Mouse (Mus musculus) layer of hippocampus, adult 2 months (tissue): ENCODE measurements around the gene Wdr26. TPM values are rescaled to one million over a fixed set of nuclear protein-coding genes. Genes with fewer than 3 reads are reported as not detected.

Experiments
- DNase-seq, 2 experiments: peaks; one replicate each; pipeline ENCODE4 v3.0.0; 2022; ENCODE audit warnings: low spot score in 2 of 2
- H3K27ac ChIP-seq: fragments of 200-600 bp; 2 replicates; pipeline ENCODE4 v1.8.1; 2022
- H3K4me3 ChIP-seq: fragments of 200-600 bp; 2 replicates; pipeline ENCODE4 v1.8.1; 2022; ENCODE audit warnings: mild to moderate bottlenecking
- CTCF ChIP-seq: fragments of 200-600 bp; conservative IDR thresholded peaks from 2 replicates; pipeline ENCODE4 v1.8.1; 2022; ENCODE audit warnings: antibody characterized with exemption, mild to moderate bottlenecking, moderate library complexity
- total RNA-seq, 2 experiments: library from RNA; stranded (reverse); gene quantifications; 2 replicates each; pipeline ENCODE4 v1.2.3; 2021

The Wdr26 gene
- total RNA-seq, 2 experiments from 2014 or later = 104 to 117 TPM

DNA sequence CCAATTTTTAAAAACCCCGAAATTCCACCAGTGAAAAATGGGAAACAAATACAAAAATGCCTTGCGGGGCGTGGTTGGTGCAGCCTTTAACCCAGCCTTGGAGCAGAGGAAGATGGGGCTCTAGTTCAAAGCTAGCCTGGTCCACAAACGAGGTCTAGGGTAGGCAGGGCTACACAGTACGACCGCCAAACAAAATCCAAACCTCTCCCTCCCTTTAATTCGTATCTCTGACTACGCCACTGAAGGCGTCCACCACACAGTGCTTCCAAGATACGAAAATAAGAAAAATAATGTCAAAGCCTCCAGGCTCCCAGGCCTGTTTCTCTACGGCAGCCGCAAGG lies 68.2 kb downstream of the Wdr26 start:
- no peak for TF ChIP-seq CTCF
- Histone ChIP-seq H3K4me3 (peak overlapping the region; percentile 88), H3K27ac (peak overlapping the region; percentile 87)
- no peak for DNase-seq

DNA sequence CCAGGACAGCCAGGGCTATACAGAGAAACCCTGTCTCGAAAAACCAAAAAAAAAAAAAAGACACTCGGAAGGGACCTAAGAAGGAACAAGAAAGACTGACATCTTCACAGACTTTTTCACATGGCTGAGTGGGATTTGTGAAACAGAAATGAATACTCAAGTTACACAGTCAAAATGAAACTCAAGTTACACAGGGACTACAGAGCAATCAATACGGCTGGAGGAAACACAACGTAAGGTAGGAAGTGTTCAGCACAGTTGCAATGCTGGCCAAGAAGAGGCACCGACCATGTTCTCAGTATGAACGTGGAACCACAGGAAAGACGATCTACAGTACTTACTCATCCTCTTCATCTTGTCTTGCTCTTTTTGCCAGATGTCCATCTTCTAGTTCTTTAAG lies 73.1 kb downstream of the Wdr26 start:
- H3K27ac ChIP-seq = no peak overlapping the region
- TF ChIP-seq CTCF = no peak
- H3K4me3 ChIP-seq = no peak overlapping the region

DNA sequence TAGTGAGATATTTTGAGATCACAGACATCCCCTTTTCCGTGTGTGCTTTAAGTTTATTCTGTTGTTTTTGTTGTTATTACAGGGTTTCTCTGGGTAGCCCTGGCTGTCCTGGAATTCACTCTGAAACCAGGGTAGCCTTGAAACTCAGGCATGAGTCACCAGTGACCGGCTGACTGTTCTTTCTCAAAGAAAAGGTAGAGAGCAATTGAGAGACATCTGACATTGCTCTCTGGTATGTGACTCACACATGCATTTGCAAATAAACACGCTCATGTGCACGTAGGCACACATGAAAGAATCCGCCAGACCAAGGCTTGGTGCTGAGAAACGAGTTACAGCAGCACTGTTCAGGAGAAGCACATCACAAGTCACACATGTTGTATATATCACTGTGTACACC lies 79.9 kb downstream of the Wdr26 start:
- Histone ChIP-seq H3K27ac (no peak overlapping the region), H3K4me3 (no peak overlapping the region)
- DNase-seq = no peak
- TF ChIP-seq CTCF = no peak

More for the DNA sequence above, 73.1 kb downstream of the Wdr26 start:
- DNase-seq = no peak

DNA sequence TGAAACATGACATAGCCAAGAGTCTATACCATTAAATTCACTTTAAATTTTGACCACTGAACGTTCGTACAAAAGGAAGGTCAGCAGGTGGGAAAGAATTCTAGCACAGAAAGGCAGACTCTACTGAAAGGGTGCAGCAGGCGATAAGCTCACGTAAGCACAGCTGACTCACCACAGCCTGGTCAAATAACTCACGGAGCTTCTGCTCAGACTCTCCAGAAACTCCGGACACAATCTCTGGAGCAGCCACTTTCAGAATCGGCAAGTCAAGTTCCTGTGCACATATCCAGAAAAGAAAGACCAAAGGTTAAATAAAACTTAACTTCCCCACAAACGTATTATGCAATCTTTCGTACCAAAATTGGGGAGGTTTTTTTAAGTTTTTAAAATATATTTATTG lies 85.0 kb downstream of the Wdr26 start:
- no peak overlapping the region for H3K27ac ChIP-seq
- no peak for TF ChIP-seq CTCF
- DNase-seq = no peak
- H3K4me3 ChIP-seq = no peak overlapping the region

DNA sequence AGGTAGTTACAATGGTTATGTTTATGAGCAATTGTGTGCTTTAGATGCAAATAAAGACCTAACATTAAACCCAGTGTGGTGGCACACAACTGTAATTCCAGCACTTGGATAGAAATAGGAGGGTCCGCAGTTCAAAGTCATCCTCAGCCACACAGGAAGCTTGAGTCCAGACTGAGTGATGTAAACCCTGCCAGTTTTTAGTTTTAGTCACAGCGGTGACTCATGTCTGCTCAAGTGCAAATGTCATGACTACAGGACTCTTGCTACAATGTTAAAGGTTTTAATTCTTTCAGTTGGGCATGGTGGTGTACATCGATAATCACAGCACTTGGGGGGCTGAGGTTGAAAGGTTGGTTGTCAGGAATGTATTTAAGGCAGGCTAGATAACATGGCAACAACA lies 85.9 kb downstream of the Wdr26 start:
- no peak for DNase-seq
- Histone ChIP-seq H3K27ac (no peak overlapping the region), H3K4me3 (no peak overlapping the region)
- TF ChIP-seq CTCF = no peak

DNA sequence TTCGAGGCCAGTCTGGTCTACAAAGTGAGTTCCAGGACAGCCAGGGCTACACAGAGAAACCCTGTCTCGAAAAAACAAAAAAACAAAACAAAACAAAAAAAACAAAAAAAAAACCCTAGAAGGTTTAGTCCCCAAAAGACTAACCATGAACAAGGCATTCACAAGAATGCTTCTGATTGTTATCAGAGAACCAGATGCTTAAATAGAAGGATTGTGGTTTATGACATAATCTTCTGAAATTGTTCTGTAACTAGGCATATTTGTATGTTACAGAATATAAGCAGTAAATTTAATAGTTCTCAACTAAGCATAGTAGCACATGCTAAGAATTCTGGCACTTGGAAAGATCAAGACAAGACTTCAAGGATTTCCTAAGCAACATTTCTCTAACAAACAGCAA lies 87.7 kb downstream of the Wdr26 start:
- DNase-seq = no peak
- no peak overlapping the region for H3K4me3 ChIP-seq
- no peak for TF ChIP-seq CTCF
- no peak overlapping the region for H3K27ac ChIP-seq

Other genes starting within 250 kb of the Wdr26 start
- gene Ephx1, start 191.1 kb downstream of the Wdr26 start, total RNA-seq = 10 to 100 TPM; 30.2 to 30.3 TPM
- under 1 TPM in 1 of 2 experiments, not detected in 1; 0.17 TPM for gene 9130409I23Rik, start 160.8 kb downstream of the Wdr26 start, total RNA-seq
- gene Nvl, start 67.8 kb downstream of the Wdr26 start, total RNA-seq = 10 to 100 TPM; 34.4 to 34.7 TPM
- gene Cnih4, start 67.3 kb downstream of the Wdr26 start, total RNA-seq = 10 to 100 TPM; 23.3 to 27.7 TPM
- gene Cnih3, start 140.6 kb upstream of the Wdr26 start, total RNA-seq = 10 to 100 TPM; 68.5 to 71.3 TPM